Mouse (Mus musculus) E14TG2a.4 (cell line): Measurements from ENCODE around the gene Sema3f.

Experiments used
- CTCF ChIP-seq: conservative IDR thresholded peaks from 2 replicates; pipeline ENCODE4 v1.5.1; 2014; ENCODE audit warnings: low read length
- NANOG ChIP-seq: IDR thresholded peaks from 2 replicates; pipeline ENCODE4 v1.6.1; 2014; ENCODE audit warnings: borderline replicate concordance, low read length, mixed read lengths
- POU5F1 ChIP-seq: IDR thresholded peaks from 2 replicates; pipeline ENCODE4 v1.6.1; 2014; ENCODE audit warnings: low read length, borderline replicate concordance

DNA sequence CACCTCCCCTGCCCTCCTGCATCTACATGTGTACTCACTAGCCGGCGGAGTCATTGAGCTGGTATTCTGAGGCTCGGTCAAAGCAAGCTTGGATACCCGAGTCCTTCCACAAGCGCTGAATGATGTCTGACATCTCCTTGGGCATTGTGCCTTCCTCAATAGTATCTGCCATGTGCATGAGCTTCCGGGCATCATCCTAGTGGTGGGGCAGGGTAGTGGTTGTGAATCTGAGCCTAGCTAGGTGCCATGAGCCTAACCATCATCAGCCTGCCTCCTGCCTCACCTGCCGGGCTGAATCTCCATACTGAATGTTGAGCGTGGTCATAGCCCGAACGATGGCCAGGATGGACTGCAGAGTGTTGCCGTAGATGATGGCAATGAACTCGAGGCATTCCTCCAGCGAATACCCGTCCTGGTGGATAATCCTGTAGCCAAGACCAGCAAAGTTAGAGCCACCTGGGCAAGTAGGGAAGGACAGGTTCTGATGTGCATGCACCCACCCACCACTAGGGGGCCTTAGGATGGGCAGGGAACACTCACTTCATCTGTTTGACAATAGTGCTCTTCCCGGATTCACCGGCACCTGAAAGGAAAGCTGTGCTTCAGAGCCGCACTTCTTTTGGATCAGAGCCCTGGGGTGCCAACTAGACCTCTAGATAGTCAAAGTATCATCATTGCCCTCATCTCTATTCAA lies 33.0 kb downstream of the Sema3f start:
- peak; percentile 93 for TF ChIP-seq CTCF
- TF ChIP-seq NANOG, result no peak
- no peak for TF ChIP-seq POU5F1
